Mouse (Mus musculus) ES-Bruce4 (cell line): ENCODE data around the gene Gfpt2.

Source experiments
- CTCF ChIP-seq: IDR thresholded peaks from one replicate; pipeline ENCODE4 v1.8.1; 2011; ENCODE audit warnings: low read depth, low read length
- POLR2A ChIP-seq: IDR thresholded peaks from one replicate; pipeline ENCODE4 v1.8.1; 2011; ENCODE audit warnings: low read length; ENCODE audit not compliant: insufficient read depth

- no peak for TF ChIP-seq CTCF
- TF ChIP-seq POLR2A = no peak
Measured at GRCm38 (mm10) chr11:49754958-49755665, 38.9 kb upstream of the Gfpt2 start.
